Mouse (Mus musculus): ENCODE measurements around the gene Olfr1382. TPM values are rescaled to one million over a fixed set of nuclear protein-coding genes. Genes with fewer than 3 reads are reported as not detected.

The Olfr1382 gene
- polyA plus RNA-seq, 1 experiment from 2014 or later = not detected

Other genes starting within 250 kb of the Olfr1382 start
- not detected in 2 replicates for gene Olfr1393, start 249.9 kb upstream of the Olfr1382 start, polyA plus RNA-seq (2015; fragmentation: Nextera tagmentation; extraction: Ambion mirVana)
- not detected in 2 replicates for gene Olfr1392, start 243.0 kb upstream of the Olfr1382 start, polyA plus RNA-seq (2015; fragmentation: Nextera tagmentation; extraction: Ambion mirVana)
- gene Olfr10, start 223.5 kb upstream of the Olfr1382 start, polyA plus RNA-seq (2015; fragmentation: Nextera tagmentation; extraction: Ambion mirVana) = not detected in 2 replicates
- gene Olfr1391, start 205.5 kb upstream of the Olfr1382 start, polyA plus RNA-seq (2015; fragmentation: Nextera tagmentation; extraction: Ambion mirVana) = 0.10 TPM in 1 of 2 replicates, not detected in the other
- not detected in 2 replicates for gene Olfr1390, start 193.1 kb upstream of the Olfr1382 start, polyA plus RNA-seq (2015; fragmentation: Nextera tagmentation; extraction: Ambion mirVana)
- 0.17 TPM in 1 of 2 replicates, not detected in the other for gene Olfr1389, start 105.2 kb upstream of the Olfr1382 start, polyA plus RNA-seq (2015; fragmentation: Nextera tagmentation; extraction: Ambion mirVana)
- gene Olfr1388, start 91.6 kb upstream of the Olfr1382 start, polyA plus RNA-seq (2015; fragmentation: Nextera tagmentation; extraction: Ambion mirVana) = 0.11 TPM in 2 replicates
- gene Olfr1387, start 72.9 kb upstream of the Olfr1382 start, polyA plus RNA-seq (2015; fragmentation: Nextera tagmentation; extraction: Ambion mirVana) = not detected in 2 replicates
- gene Olfr1386, start 63.2 kb upstream of the Olfr1382 start, polyA plus RNA-seq (2015; fragmentation: Nextera tagmentation; extraction: Ambion mirVana) = not detected in 2 replicates
- not detected in 2 replicates for gene Olfr1385, start 39.2 kb upstream of the Olfr1382 start, polyA plus RNA-seq (2015; fragmentation: Nextera tagmentation; extraction: Ambion mirVana)
- 0.08 TPM in 1 of 2 replicates, not detected in the other for gene Olfr1384, start 21.5 kb upstream of the Olfr1382 start, polyA plus RNA-seq (2015; fragmentation: Nextera tagmentation; extraction: Ambion mirVana)
- gene Olfr1383, start 8.6 kb upstream of the Olfr1382 start, polyA plus RNA-seq (2015; fragmentation: Nextera tagmentation; extraction: Ambion mirVana) = not detected in 2 replicates
- gene Olfr1381, start 15.2 kb downstream of the Olfr1382 start, polyA plus RNA-seq (2015; fragmentation: Nextera tagmentation; extraction: Ambion mirVana) = not detected in 2 replicates
- gene Olfr1380, start 28.6 kb downstream of the Olfr1382 start, polyA plus RNA-seq (2015; fragmentation: Nextera tagmentation; extraction: Ambion mirVana) = not detected in 2 replicates
- gene Flt4, start 81.0 kb downstream of the Olfr1382 start, polyA plus RNA-seq (2015; fragmentation: Nextera tagmentation; extraction: Ambion mirVana) = 4.1 and 4.5 TPM in 2 replicates
- not detected in 2 replicates for gene Scgb3a1, start 135.4 kb downstream of the Olfr1382 start, polyA plus RNA-seq (2015; fragmentation: Nextera tagmentation; extraction: Ambion mirVana)
- gene Cnot6, start 184.5 kb downstream of the Olfr1382 start, polyA plus RNA-seq (2015; fragmentation: Nextera tagmentation; extraction: Ambion mirVana) = 69.2 and 70.0 TPM in 2 replicates

Measured in embryonic facial prominence, embryonic 13.5 days (tissue).